Mouse (Mus musculus) C2C12 (cell line): ENCODE measurements around the gene Vwa3b.

ENCODE experiments used
- CEBPB ChIP-seq: IDR thresholded peaks from one replicate; pipeline ENCODE4 v1.6.1; 2011; ENCODE audit warnings: low read depth, mild to moderate bottlenecking, control low read depth, moderate library complexity
- CTCF ChIP-seq: IDR thresholded peaks from one replicate; pipeline ENCODE4 v1.5.1; 2011; ENCODE audit not compliant: control insufficient read depth, insufficient read depth, insufficient read length
- FOSL1 ChIP-seq: IDR thresholded peaks from one replicate; pipeline ENCODE4 v1.8.0; 2011; ENCODE audit warnings: mild to moderate bottlenecking, low read length; ENCODE audit not compliant: poor library complexity, insufficient read depth, severe bottlenecking
- MAX ChIP-seq: IDR thresholded peaks from one replicate; pipeline ENCODE4 v1.6.1; 2011; ENCODE audit warnings: mild to moderate bottlenecking, control low read depth
- MYOD1 ChIP-seq: IDR thresholded peaks from one replicate; pipeline ENCODE4 v1.6.1; 2011; ENCODE audit warnings: low read depth; ENCODE audit not compliant: control insufficient read depth, insufficient read length
- MYOG ChIP-seq: IDR thresholded peaks from one replicate; pipeline ENCODE4 v1.6.1; 2011; ENCODE audit not compliant: control insufficient read depth, insufficient read length; ENCODE audit errors: extremely low read depth
- USF1 ChIP-seq: IDR thresholded peaks from one replicate; pipeline ENCODE4 v1.6.1; 2011; ENCODE audit warnings: low read depth, mild to moderate bottlenecking, control low read depth, moderate library complexity

GRCm38 (mm10) chr1:37089191-37089590 is 62.8 kb downstream of the Vwa3b start:
- TF ChIP-seq CTCF (no peak), USF1 (no peak), MAX (no peak), CEBPB (no peak), MYOD1 (no peak), MYOG (no peak), FOSL1 (no peak)
